Comparison of ENCODE assay signal across 14 mouse cellular contexts in the genomic region with DNA sequence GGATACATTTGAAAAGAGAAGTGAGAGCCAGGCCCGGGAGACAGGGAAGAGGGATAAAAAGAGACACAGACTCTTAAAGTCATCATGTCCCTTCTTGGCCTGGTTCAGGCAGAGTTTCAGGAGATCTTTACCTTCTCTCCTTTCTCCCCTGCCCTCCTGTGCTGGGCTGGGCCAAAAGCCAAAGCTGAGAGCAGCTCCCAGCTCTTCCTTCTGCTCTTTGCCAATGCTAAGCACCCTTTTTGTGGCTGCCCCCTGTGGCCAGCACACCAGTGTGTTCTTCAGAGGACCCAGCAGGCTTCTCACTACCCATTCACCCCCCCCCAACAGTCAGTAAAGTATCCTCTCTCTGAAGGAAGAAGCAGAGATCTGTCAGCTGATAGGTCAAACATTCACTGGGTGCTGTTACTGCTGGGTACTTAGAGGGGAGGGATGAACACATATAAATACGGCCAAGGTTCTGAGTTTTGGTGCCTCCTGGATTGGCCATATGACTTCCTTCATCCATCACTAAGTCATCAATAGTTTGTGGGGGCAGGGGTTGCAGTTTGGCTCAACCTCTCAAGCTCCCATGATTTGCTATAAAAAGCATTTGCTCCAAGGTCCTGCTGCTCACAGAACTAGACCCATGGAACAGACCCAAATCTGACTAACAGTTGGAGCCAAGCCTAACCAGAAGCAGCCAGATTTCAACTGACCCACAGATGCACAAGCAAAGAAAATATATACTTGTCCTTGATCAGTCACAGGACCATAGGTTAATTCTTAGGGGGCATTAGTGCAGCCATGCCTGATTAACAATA.
A peak's percentile ranks its signal among the peaks of the same experiment; 100 is the strongest.
DNase-seq lines count a peak whose midpoint lies in the region; ATAC-seq and TF ChIP-seq lines count a peak whose summit lies in the region.
"Had no signal": no experiment of that assay in that cellular context is flagged by ENCODE, and none has a peak within 500 bp of the region (broad histone marks: within the 10 kb centered on the region; RNA-seq: fewer than 3 reads in every experiment).

No protein-coding gene starts in this region.

- peak; percentile 49 for ATAC-seq in lung, postnatal 0 days
- no peak for ATAC-seq in midbrain, embryonic 15.5 days (replicated peaks)
- ATAC-seq: forebrain, embryonic 16.5 days had no signal

- 47% methylated on average over 2 of the region's 2 CpGs for WGBS in lung, postnatal 0 days
- 96% methylated on average over 2 of the region's 2 CpGs for WGBS in midbrain, embryonic 15.5 days

- H3K4me1 ChIP-seq in lung, postnatal 0 days (ENCODE audit: insufficient read depth, low read depth, low read length), result no peaks in the 10 kb centered on the region
- no peaks in the 10 kb centered on the region for H3K4me1 ChIP-seq in midbrain, embryonic 15.5 days
- H3K4me1 ChIP-seq: embryonic facial prominence, embryonic 12.5 days; megakaryocyte, embryonic 14.5 days had no signal

- H3K36me3 ChIP-seq in lung, postnatal 0 days (ENCODE audit: insufficient read depth, low read length), result no peaks in the 10 kb centered on the region
- no peaks in the 10 kb centered on the region for H3K36me3 ChIP-seq in midbrain, embryonic 15.5 days (replicated peaks)
- H3K36me3 ChIP-seq: embryonic facial prominence, embryonic 12.5 days; heart, embryonic 15.5 days had no signal

- no peak for DNase-seq in gastrocnemius, adult 2 months
- DNase-seq in gastrocnemius, postnatal 36 days, result no peak
- peak; percentile 25 for DNase-seq in left cerebral cortex, postnatal 4 days
- DNase-seq in left cerebral cortex, postnatal 36 days (ENCODE audit: low spot score in 2 of 2), result no peak
- peak; percentile 11 for DNase-seq in adrenal gland, postnatal 25 days
- DNase-seq in lung, postnatal 0 days (ENCODE audit: low spot score), result peak; percentile 52
- DNase-seq in layer of hippocampus, adult 9-11 months, result no peak
- DNase-seq: liver had no signal

- no peaks in the 10 kb centered on the region for H3K9me3 ChIP-seq in lung, postnatal 0 days (ENCODE audit: low read length)
- H3K9me3 ChIP-seq in midbrain, embryonic 15.5 days, result no peaks in the 10 kb centered on the region
- H3K9me3 ChIP-seq: embryonic facial prominence, embryonic 12.5 days; heart, embryonic 15.5 days had no signal

- H3K4me3 ChIP-seq in gastrocnemius, adult 2 months, result no peak overlapping the region
- H3K4me3 ChIP-seq in lung, postnatal 0 days (ENCODE audit: low read depth, low read length), result no peak overlapping the region
- no peak overlapping the region for H3K4me3 ChIP-seq in midbrain, embryonic 15.5 days
- H3K4me3 ChIP-seq: embryonic facial prominence, embryonic 12.5 days; heart, embryonic 15.5 days; megakaryocyte, embryonic 14.5 days had no signal

- H3K4me2 ChIP-seq in lung, postnatal 0 days (replicated peaks; ENCODE audit: low read depth, low read length), result no peak overlapping the region
- no peak overlapping the region for H3K4me2 ChIP-seq in midbrain, embryonic 15.5 days
- H3K4me2 ChIP-seq: embryonic facial prominence, embryonic 12.5 days; heart, embryonic 15.5 days had no signal

- H3K9ac ChIP-seq in lung, postnatal 0 days (replicated peaks; ENCODE audit: low read depth), result no peak overlapping the region
- H3K9ac ChIP-seq in midbrain, embryonic 15.5 days, result no peak overlapping the region
- H3K9ac ChIP-seq: embryonic facial prominence, embryonic 12.5 days; heart, embryonic 15.5 days had no signal

- intact Hi-C loops in gastrocnemius, adult 2 months (cut with DNase I), result no loop called here
- intact Hi-C loops in gastrocnemius, postnatal 36 days (cut with DNase I), result no loop called here
- intact Hi-C loops in left cerebral cortex, postnatal 4 days (cut with DNase I), result no loop called here
- intact Hi-C loops in left cerebral cortex, postnatal 36 days (cut with DNase I), result no loop called here

- peak; percentile 39; the same call in 1 of the 2 replicates for TF ChIP-seq EP300 in lung, postnatal 0 days (IDR thresholded peaks at IDR 0.05)

- no peaks in the 10 kb centered on the region for H3K27me3 ChIP-seq in lung, postnatal 0 days (replicated peaks; ENCODE audit: insufficient read depth, low read length)
- no peaks in the 10 kb centered on the region for H3K27me3 ChIP-seq in midbrain, embryonic 15.5 days (replicated peaks)
- H3K27me3 ChIP-seq: CH12.LX; embryonic facial prominence, embryonic 12.5 days; heart, embryonic 15.5 days had no signal

- H3K27ac ChIP-seq in gastrocnemius, adult 2 months, result 0 out of 2 replicates have a peak overlapping the region, but pooled peaks have one; percentile 2
- no peak overlapping the region for H3K27ac ChIP-seq in lung, postnatal 0 days (ENCODE audit: low read length)
- H3K27ac ChIP-seq in midbrain, embryonic 15.5 days, result no peak overlapping the region
- H3K27ac ChIP-seq: embryonic facial prominence, embryonic 12.5 days; heart, embryonic 15.5 days had no signal

- TF ChIP-seq CTCF in gastrocnemius, adult 2 months (IDR thresholded peaks at IDR 0.05), result no peak
- TF ChIP-seq CTCF in lung, postnatal 0 days (IDR thresholded peaks at IDR 0.05), result peak; percentile 24

Comparison
In these comparisons a context has a peak if more than half of its experiments do, and no peak if none do; other contexts are left out.
1. DNase-seq: peak in left cerebral cortex, postnatal 4 days (single experiment), adrenal gland, postnatal 25 days (single experiment) and lung, postnatal 0 days (single experiment); none in gastrocnemius, adult 2 months (single experiment), gastrocnemius, postnatal 36 days (0 of 2), left cerebral cortex, postnatal 36 days (0 of 2) and layer of hippocampus, adult 9-11 months (single experiment).